ENCODE assay signal across 20 mouse cellular contexts in the genomic region with DNA sequence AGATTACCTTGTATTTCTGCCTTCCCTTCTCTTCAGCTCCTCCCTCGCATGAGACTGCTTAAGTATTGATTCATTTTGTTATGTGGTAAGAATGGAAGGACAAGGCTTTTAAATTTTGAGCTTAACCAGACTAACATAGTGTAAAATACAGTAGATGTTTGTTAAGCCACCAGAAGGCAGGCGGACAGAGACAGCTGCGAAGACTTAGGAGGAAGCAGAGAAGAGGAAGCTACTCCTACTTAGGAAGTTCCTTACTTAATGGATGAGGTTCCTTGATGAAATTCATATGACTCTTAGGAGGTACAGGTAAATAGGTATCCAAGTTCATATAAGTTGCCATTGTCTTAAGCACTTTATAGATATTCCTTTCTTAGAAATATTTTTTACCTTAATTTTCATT.
"Had no signal": no experiment of that assay in that cellular context is flagged by ENCODE, and none has a peak within 500 bp of the region (broad histone marks: within the 10 kb centered on the region; RNA-seq: fewer than 3 reads in every experiment).

No protein-coding gene starts in this region.

- H3K4me1 ChIP-seq: heart, embryonic 10.5 days; heart, embryonic 12.5 days; hindbrain, embryonic 13.5 days; hindbrain, embryonic 15.5 days; kidney, embryonic 15.5 days; limb, embryonic 12.5 days; liver, embryonic 13.5 days; liver, embryonic 15.5 days had no signal

- H3K4me2 ChIP-seq: heart, embryonic 12.5 days; hindbrain, embryonic 13.5 days; hindbrain, embryonic 15.5 days; kidney, embryonic 15.5 days; limb, embryonic 12.5 days; liver, embryonic 13.5 days; liver, embryonic 15.5 days had no signal

- DNase-seq: gastrocnemius, adult 2 months; gastrocnemius, postnatal 10 days; gastrocnemius, postnatal 25 days; kidney, adult 11 months; kidney, adult 2 months; kidney, adult 9 months; kidney, postnatal 14 days; kidney, postnatal 36 days; liver, embryonic 13.5 days had no signal

- H3K27ac ChIP-seq: gastrocnemius, adult 2 months; heart, embryonic 10.5 days; hindbrain, embryonic 13.5 days; hindbrain, embryonic 15.5 days; hindbrain, postnatal 0 days; kidney, embryonic 15.5 days; kidney, postnatal 0 days; layer of hippocampus, adult 2 months; left cerebral cortex, adult 2 months; limb, embryonic 12.5 days; liver, embryonic 13.5 days; liver, embryonic 15.5 days had no signal

- H3K4me3 ChIP-seq: gastrocnemius, adult 2 months; heart, embryonic 10.5 days; heart, embryonic 12.5 days; hindbrain, embryonic 13.5 days; hindbrain, embryonic 15.5 days; kidney, embryonic 15.5 days; layer of hippocampus, adult 2 months; left cerebral cortex, adult 2 months; limb, embryonic 12.5 days; liver, embryonic 13.5 days; liver, embryonic 15.5 days had no signal

- H3K36me3 ChIP-seq: heart, embryonic 10.5 days; heart, embryonic 12.5 days; hindbrain, embryonic 13.5 days; hindbrain, embryonic 15.5 days; kidney, embryonic 15.5 days; limb, embryonic 12.5 days; liver, embryonic 13.5 days; liver, embryonic 15.5 days had no signal

- H3K27me3 ChIP-seq: heart, embryonic 12.5 days; hindbrain, embryonic 13.5 days; hindbrain, embryonic 15.5 days; kidney, embryonic 15.5 days; limb, embryonic 12.5 days; liver, embryonic 13.5 days; liver, embryonic 15.5 days had no signal

- H3K9me3 ChIP-seq: heart, embryonic 10.5 days; heart, embryonic 12.5 days; hindbrain, embryonic 13.5 days; hindbrain, embryonic 15.5 days; kidney, embryonic 15.5 days; limb, embryonic 12.5 days; liver, embryonic 13.5 days; liver, embryonic 15.5 days had no signal

- H3K9ac ChIP-seq: heart, embryonic 12.5 days; hindbrain, embryonic 13.5 days; hindbrain, embryonic 15.5 days; kidney, embryonic 15.5 days; limb, embryonic 12.5 days; liver, embryonic 13.5 days; liver, embryonic 15.5 days had no signal
